Mouse (Mus musculus): ENCODE results near the gene Fosb. TPM values are rescaled to one million over a fixed set of nuclear protein-coding genes. Genes with fewer than 3 reads are reported as not detected.
A peak's percentile ranks its signal among the peaks of the same experiment; 100 is the strongest.
"Not testable (repeated sequence)": the region's sequence is repeated elsewhere in the genome, so short reads cannot be mapped to it uniquely, and the experiment has no call there.

Gene Fosb
- polyA plus RNA-seq, 1 experiment from 2014 or later: 0.11 TPM

DNA sequence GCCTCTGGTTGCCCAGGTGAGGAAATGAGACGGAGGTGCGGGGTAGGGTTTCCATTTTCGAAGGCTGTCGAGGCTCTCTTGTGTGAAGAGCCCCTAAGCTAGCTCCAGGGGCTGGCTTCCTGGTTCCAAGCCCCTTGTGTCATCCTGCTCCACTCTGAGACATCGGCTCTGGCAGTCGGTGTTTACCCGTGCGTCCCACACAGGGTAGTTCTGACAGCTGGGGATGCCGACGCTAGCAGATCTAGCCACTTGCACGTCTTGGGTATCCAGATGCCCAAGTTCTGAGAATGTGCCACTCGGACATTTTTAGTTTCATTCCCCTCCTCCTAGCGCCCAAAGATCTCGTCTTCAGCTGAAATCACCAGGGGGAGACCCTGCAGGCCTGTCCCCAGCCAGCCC lies 26.4 kb downstream of the Fosb start:
- Histone ChIP-seq H3K27me3 (peaks cover 30% of the 10 kb centered on the region), H3K9ac (replicated peaks) (peak overlapping the region; percentile 98), H3K4me3 (peak overlapping the region; percentile 88), H3K27ac (replicated peaks) (peak overlapping the region; percentile 93), H3K4me1 (peaks cover 36% of the 10 kb centered on the region), H3K36me3 (peaks cover 20% of the 10 kb centered on the region), H3K9me3 (no peaks in the 10 kb centered on the region), H3K4me2 (replicated peaks) (peak overlapping the region; percentile 76)
- WGBS: 25% methylated on average over 14 of the region's 14 CpGs
- peak; percentile 26 for ATAC-seq (replicated peaks)

DNA sequence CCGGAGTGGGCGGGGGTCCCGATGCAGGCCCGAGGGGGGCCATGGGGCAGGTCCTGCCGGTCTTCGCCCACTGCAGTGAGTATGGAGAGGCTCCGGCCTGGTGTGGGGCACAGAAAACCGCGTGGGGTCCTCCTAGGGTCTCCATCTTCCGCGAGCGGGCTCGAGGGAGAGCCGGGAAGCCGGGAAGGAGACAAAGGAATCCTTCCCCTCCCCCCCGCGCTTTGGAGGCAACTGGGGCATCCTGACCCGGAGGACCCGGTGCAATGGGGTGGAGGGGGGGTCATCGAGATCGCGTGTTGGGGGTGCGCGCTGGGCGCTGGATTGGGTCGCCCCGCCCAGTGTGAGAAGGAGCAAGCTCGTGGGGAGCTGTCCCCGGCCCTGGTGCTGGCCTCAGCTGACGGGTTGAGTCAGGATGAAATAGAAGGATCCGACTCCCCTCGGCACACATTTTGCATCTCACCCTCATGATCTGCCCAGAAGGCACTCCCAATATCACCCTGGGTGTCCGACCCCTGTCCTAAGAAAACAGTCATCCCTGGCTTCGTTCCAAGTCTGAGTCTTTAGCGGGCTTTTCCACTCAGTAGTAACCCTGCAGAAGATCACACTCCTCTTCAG lies 27.0 kb downstream of the Fosb start:
- ATAC-seq (replicated peaks): peak; percentile 77
- peak overlapping the region; percentile 98 for H3K9ac ChIP-seq (replicated peaks)
- H3K4me1 ChIP-seq: peaks cover 36% of the 10 kb centered on the region

DNA sequence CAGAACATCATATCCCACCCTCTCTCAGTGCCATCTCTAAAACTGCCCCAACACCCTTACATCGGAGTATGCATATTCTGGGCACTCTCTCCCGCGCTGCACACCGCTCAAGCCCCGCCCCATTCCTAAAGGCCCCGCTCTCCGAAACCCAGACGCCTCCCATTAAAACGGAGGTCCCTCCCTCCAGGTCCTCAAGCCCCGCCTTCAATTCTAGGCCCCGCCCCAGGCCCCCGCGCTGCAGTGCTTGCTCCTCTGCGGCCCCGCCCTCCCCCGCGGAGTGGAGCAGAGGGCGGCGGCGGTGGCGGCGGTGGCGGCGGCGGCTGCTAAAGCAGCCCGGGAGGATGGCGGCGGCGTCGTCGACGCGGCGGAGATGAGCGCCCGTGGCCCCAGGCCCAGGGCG lies 27.5 kb downstream of the Fosb start, which contains the start of gene Rtn2:
Gene Rtn2, plus strand, starts transcription at position 240 of the 400 bp plus-strand sequence.
- H3K27ac ChIP-seq (replicated peaks): peak within 1 kb of the TSS; percentile 93
- H3K4me3 ChIP-seq: peak within 1 kb of the TSS; percentile 88
- peak; percentile 86 for ATAC-seq (replicated peaks)
- peaks cover 11% of the 10 kb centered on the region for H3K36me3 ChIP-seq
- H3K27me3 ChIP-seq: peaks cover 40% of the 10 kb centered on the region
- peak within 1 kb of the TSS; percentile 76 for H3K4me2 ChIP-seq (replicated peaks)
- peak within 1 kb of the TSS; percentile 98 for H3K9ac ChIP-seq (replicated peaks)
- peaks cover 36% of the 10 kb centered on the region for H3K4me1 ChIP-seq
- H3K9me3 ChIP-seq: no peaks in the 10 kb centered on the region
- WGBS: 2% methylated on average over 36 of the region's 37 CpGs

More for the DNA sequence above, 27.0 kb downstream of the Fosb start:
- H3K36me3 ChIP-seq: peaks cover 16% of the 10 kb centered on the region
- H3K27ac ChIP-seq (replicated peaks): peak overlapping the region; percentile 93
- H3K9me3 ChIP-seq: no peaks in the 10 kb centered on the region
- peaks cover 35% of the 10 kb centered on the region for H3K27me3 ChIP-seq
- H3K4me3 ChIP-seq: peak overlapping the region; percentile 88
- peak overlapping the region; percentile 76 for H3K4me2 ChIP-seq (replicated peaks)
- under 1% methylated on average over 34 of the region's 35 CpGs for WGBS

DNA sequence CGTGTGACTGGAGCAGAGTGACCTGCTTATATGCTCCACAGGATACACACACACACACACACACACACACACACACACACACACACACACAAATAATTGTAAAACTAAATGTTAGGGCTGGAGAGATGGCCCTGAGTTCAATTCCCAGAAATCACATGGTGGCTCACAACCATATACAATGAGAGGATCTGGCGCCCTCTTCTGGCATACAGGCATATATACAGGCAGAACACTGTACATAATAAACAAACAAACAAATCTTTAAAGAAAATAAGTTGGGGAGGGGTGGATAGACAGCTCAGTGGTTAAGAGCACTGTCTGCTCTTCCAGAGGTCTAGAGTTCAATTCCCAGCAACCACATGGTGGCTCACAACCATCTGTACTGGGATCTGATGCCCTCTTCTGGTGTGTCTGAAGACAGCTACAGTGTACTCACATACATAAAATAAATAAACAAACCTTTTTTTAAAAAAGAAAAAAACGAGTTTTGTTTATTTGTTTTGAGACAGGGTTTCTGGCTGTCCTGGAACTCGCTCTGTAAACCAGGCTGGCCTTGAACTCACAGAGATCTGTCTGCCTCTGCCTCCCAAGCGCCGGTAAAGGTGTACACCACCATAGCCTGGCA lies 28.1 kb downstream of the Fosb start:
- H3K4me1 ChIP-seq: peaks cover 36% of the 10 kb centered on the region
- not testable (repeated sequence) for H3K9me3 ChIP-seq; H3K27ac ChIP-seq (replicated peaks); H3K36me3 ChIP-seq; H3K9ac ChIP-seq (replicated peaks)
- 39% methylated on average over 6 of the region's 6 CpGs for WGBS
- peaks cover 41% of the 10 kb centered on the region for H3K27me3 ChIP-seq
- peak overlapping the region; percentile 88 for H3K4me3 ChIP-seq
- H3K4me2 ChIP-seq (replicated peaks): peak overlapping the region; percentile 76
- peak; percentile 0; the same call in 1 of the 2 replicates for ATAC-seq (replicated peaks)

DNA sequence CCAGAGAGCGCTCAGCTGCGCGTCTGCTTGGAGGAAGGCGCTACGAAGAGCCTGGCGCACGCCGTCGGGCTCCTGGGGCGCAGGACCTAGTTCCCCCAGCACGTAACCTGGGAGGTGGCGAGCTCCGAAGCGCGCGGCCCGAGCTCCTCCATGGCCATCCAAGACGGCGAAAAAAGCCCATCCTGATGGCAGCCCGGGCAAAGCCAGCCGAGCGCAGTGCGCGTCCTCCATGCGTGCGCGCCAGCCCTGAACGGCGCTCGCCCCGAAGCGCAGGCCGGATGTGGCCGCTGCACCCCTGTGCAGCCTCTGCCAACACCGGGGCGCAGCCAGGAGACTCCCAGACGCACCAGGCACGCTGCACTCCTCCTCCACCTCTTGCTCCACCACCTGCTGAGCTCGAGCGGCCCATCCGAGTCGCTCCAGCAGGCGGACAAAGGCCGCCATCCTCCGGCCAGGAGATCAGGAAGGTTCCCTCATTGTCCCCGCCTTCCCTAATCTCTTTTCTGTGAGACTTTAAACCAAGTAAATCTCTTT lies 30.2 kb downstream of the Fosb start, which contains the start of gene Ppm1n:
Gene Ppm1n, minus strand, starts transcription at position 484 of the 534 bp plus-strand sequence.
- peak within 1 kb of the TSS; percentile 26; the same call in 1 of the 2 replicates for H3K9ac ChIP-seq (replicated peaks)
- no peak for ATAC-seq (replicated peaks)
- no peak within 1 kb of the TSS for H3K27ac ChIP-seq (replicated peaks)
- H3K9me3 ChIP-seq: no peaks in the 10 kb centered on the region
- H3K4me1 ChIP-seq: peaks cover 23% of the 10 kb centered on the region
- H3K36me3 ChIP-seq: no peaks in the 10 kb centered on the region
- H3K27me3 ChIP-seq: peaks cover 41% of the 10 kb centered on the region
- peak within 1 kb of the TSS; percentile 37 for H3K4me2 ChIP-seq (replicated peaks)
- under 1% methylated on average over 46 of the region's 46 CpGs for WGBS
- H3K4me3 ChIP-seq: peak within 1 kb of the TSS; percentile 33

DNA sequence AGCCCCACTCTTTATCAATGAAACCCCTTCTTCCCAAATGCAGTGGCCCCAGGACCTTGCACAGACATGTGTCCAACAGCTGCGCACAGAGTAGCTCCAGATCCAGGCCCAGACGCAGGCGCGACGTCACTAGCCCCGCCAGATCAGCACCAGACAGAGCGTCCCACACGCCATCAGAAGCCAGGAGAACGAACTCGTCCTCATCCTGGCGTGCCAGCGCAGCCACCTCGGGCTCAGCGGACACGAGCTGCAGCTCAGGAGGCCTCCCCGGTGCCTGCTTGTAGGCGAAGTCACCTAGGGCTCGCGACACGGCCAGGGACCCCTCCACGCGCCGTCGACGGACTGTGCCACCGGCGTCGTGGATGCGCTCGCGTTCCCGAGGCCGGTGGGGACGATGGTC lies 30.8 kb downstream of the Fosb start:
- H3K4me2 ChIP-seq (replicated peaks): peak overlapping the region; percentile 37
- no peak overlapping the region for H3K27ac ChIP-seq (replicated peaks)
- H3K27me3 ChIP-seq: peaks cover 41% of the 10 kb centered on the region
- no peak overlapping the region for H3K9ac ChIP-seq (replicated peaks)
- peak overlapping the region; percentile 33 for H3K4me3 ChIP-seq
- H3K36me3 ChIP-seq: no peaks in the 10 kb centered on the region
- 2% methylated on average over 34 of the region's 34 CpGs for WGBS
- ATAC-seq (replicated peaks): no peak
- H3K4me1 ChIP-seq: peaks cover 17% of the 10 kb centered on the region
- H3K9me3 ChIP-seq: no peaks in the 10 kb centered on the region

DNA sequence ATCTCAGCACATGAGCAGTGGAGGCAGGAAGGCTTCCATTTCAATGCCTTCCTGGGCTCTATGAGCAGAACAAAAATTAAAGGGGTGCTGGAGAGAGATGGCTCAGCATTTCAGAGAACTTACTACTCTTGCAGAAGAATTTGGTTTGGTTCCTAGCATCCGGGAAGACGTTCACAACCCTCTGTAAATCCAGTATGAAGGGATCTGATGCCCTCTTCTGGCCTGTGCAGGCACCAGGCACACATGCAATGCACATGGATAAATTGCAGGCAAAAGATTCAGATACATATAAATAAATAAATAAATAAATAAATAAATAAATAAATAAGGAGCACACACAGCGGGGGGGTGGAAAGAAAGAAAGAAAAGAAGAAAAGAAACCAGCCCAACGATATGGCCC lies 33.6 kb downstream of the Fosb start:
- H3K4me1 ChIP-seq: peaks cover 13% of the 10 kb centered on the region
- H3K9ac ChIP-seq (replicated peaks): no peak overlapping the region
- H3K27ac ChIP-seq (replicated peaks): no peak overlapping the region
- H3K4me2 ChIP-seq (replicated peaks): no peak overlapping the region
- no peaks in the 10 kb centered on the region for H3K36me3 ChIP-seq
- H3K9me3 ChIP-seq: no peaks in the 10 kb centered on the region
- 49% methylated on average over 4 of the region's 4 CpGs for WGBS
- no peak for ATAC-seq (replicated peaks)
- H3K27me3 ChIP-seq: peaks cover 39% of the 10 kb centered on the region
- H3K4me3 ChIP-seq: no peak overlapping the region

DNA sequence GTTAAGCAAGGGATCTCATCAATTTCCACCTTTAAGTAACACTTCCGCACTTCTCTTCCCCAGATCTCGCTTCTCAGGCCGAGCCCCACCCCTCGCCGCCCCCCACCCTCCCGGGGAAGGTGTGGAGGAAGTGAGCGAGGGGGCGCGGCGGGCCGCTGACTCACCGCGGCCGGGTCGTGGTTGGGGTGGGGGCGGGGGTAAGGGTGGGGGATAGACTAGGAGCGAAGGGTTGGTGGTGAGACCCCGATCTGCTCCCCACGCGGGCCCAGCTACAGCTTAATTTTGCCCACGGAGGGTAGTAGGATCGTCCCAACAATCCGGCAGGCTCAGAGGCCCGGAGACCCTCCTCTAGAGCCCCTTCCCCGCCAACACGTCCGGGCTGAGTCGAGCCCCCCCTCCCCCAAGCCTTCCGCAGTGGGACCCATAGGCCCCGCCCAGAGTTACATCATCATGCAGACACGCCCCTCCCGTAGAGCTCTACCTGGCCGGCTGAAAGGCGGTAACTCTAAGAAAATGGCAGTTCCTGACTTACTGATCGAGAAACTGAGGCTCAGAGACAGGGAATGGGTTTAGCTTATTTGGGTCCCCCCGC lies 37.6 kb downstream of the Fosb start:
- peak overlapping the region; percentile 91 for H3K27ac ChIP-seq (replicated peaks)

DNA sequence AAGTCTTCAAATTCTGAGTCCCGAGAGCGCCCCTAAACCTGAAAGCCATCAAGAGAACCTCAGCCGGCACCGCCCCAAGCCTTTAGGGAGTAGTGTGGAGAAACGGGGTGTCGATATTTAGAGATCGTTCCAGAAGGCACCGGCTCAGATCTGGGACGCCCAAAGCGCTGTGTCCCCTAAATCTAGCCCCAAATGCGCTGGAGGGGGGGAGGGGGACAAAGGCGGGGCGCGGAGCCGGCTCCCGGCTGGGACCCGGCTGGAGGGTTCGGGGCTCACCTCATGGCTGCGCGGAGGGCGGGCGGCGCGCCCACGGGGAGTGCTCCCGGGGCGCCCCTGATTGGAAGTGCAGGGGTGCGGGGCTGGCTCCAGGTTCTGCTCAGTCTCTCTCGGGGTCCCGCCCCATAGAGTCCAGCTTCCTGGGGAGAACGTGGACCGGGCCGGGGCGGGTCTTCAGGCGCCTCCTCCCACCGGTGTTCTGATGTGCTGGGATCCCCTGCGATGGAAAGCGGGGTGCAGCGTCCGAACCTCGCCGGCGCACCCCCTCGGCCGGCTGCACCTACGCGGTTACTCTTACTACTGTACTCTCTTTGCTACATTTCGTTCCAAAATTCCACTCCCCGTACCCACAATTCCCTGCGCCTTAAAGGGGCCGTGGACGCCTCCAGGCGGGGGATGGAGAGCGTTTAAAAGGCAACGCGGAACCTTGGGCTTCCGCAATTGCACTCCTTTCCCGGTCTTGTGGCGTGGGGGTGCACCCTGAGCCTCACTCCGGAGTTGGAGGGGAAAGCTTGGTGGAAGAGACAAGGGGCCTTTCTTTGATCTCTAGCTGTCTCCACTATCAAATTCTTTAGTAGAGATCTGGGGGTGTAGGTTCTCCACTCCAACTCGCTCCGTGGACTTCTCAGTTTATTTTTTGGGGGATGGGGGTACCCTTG lies 38.3 kb downstream of the Fosb start, which contains the start of gene Vasp:
Gene Vasp, minus strand, starts transcription at position 580 of the 935 bp plus-strand sequence.
- peak; percentile 88 for ATAC-seq (replicated peaks)
- no peaks in the 10 kb centered on the region for H3K36me3 ChIP-seq
- under 1% methylated on average over 61 of the region's 62 CpGs for WGBS
- no peaks in the 10 kb centered on the region for H3K9me3 ChIP-seq
- H3K27ac ChIP-seq (replicated peaks): peak within 1 kb of the TSS; percentile 91
- no peaks in the 10 kb centered on the region for H3K27me3 ChIP-seq
- H3K4me2 ChIP-seq (replicated peaks): peak within 1 kb of the TSS; percentile 92
- peak within 1 kb of the TSS; percentile 98 for H3K4me3 ChIP-seq
- H3K4me1 ChIP-seq: peaks cover 29% of the 10 kb centered on the region
- peak within 1 kb of the TSS; percentile 91 for H3K9ac ChIP-seq (replicated peaks)

More for the DNA sequence above, 37.6 kb downstream of the Fosb start:
- Histone ChIP-seq H3K9ac (replicated peaks) (peak overlapping the region; percentile 91), H3K4me2 (replicated peaks) (peak overlapping the region; percentile 92), H3K36me3 (no peaks in the 10 kb centered on the region), H3K27me3 (no peaks in the 10 kb centered on the region), H3K9me3 (no peaks in the 10 kb centered on the region), H3K4me3 (peak overlapping the region; percentile 98), H3K4me1 (peaks cover 29% of the 10 kb centered on the region)
- peak; percentile 71 for ATAC-seq (replicated peaks)
- 0% methylated on average over 36 of the region's 36 CpGs for WGBS

DNA sequence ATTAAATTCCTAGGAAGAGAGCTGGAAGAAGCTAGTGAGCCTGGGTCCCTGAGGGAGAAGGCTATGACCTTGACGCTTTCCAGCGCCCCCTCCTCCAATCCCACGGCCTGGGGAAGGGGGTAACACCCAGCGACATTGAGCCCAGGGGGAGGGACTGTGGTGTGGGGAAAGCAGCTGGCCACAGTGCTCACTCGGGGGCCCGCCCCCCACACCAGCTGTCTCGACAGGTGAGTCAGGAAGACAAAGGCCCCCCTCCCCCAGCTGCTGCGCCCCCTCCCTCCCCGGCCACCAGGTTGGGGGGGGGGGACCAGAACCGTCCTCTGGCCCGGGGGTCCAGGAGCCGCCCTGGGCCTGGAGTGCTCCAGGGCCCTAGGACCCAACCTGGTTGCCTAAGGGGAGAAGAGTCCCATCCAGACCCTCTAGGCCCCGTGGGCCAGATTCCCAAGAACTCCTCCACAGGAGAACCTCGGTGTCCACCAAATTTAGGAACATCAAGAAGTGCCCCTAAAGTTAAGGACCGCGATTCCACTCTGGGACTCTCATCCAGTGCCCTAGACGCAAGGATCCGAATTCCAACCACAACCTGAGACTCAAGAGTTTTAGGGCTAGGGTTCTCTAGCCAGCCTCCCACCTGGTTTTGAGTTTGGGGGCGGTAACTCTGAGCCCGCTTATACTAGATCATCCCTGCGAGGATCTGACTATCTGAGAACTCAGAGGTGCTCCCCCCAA lies 39.2 kb downstream of the Fosb start:
- H3K4me3 ChIP-seq: peak overlapping the region; percentile 98
- H3K27me3 ChIP-seq: no peaks in the 10 kb centered on the region
- peak overlapping the region; percentile 91 for H3K27ac ChIP-seq (replicated peaks)
- H3K9me3 ChIP-seq: no peaks in the 10 kb centered on the region
- no peak for ATAC-seq (replicated peaks)
- H3K36me3 ChIP-seq: no peaks in the 10 kb centered on the region
- H3K9ac ChIP-seq (replicated peaks): peak overlapping the region; percentile 91
- peaks cover 29% of the 10 kb centered on the region for H3K4me1 ChIP-seq
- WGBS: 0% methylated on average over 18 of the region's 21 CpGs
- peak overlapping the region; percentile 92 for H3K4me2 ChIP-seq (replicated peaks)

All from forebrain, embryonic 15.5 days (tissue).